Mouse (Mus musculus) forebrain, embryonic 16.5 days (tissue): Measurements from ENCODE around the gene Atn1. TPM values are rescaled to one million over a fixed set of nuclear protein-coding genes. Genes with fewer than 3 reads are reported as not detected.

Experiments
- ATAC-seq: fragments of 200-750 bp; cut with Nextera tagmentation; 2 replicates; pipeline ENCODE4 v1.8.0; 2017; ENCODE audit warnings: mild to moderate bottlenecking, moderate library complexity
- H3K27ac ChIP-seq: fragments of 300-500 bp; sonication (generic); 2 replicates; pipeline ENCODE4 v1.5.1; 2014; ENCODE audit warnings: low read length, control low read depth
- H3K27me3 ChIP-seq: fragments of 300-500 bp; sonication (generic); replicated peaks from 2 replicates; pipeline ENCODE4 v1.6.1; 2014; ENCODE audit warnings: low read length; ENCODE audit not compliant: control insufficient read depth, insufficient read depth
- H3K36me3 ChIP-seq: fragments of 300-500 bp; sonication (generic); 2 replicates; pipeline ENCODE4 v1.6.1; 2014; ENCODE audit not compliant: control insufficient read depth, insufficient read depth
- H3K4me1 ChIP-seq: fragments of 300-500 bp; sonication (generic); replicated peaks from 2 replicates; pipeline ENCODE4 v1.6.1; 2014; ENCODE audit warnings: low read length; ENCODE audit not compliant: control insufficient read depth, insufficient read depth
- H3K4me2 ChIP-seq: fragments of 300-500 bp; sonication (generic); 2 replicates; pipeline ENCODE4 v1.6.1; 2014; ENCODE audit warnings: mild to moderate bottlenecking, low read length, control low read depth
- H3K4me3 ChIP-seq: fragments of 300-500 bp; sonication (generic); replicated peaks from 2 replicates; pipeline ENCODE4 v1.5.1; 2014; ENCODE audit warnings: mild to moderate bottlenecking, low read length, control low read depth
- H3K9ac ChIP-seq: fragments of 300-500 bp; sonication (generic); replicated peaks from 2 replicates; pipeline ENCODE4 v1.6.1; 2014; ENCODE audit warnings: low read depth, low read length, control low read depth
- H3K9me3 ChIP-seq: fragments of 300-500 bp; sonication (generic); 2 replicates; pipeline ENCODE4 v1.6.1; 2016; ENCODE audit warnings: low read length; ENCODE audit not compliant: control insufficient read depth
- WGBS: fragments of 180-500 bp; shearing (Covaris S2); extraction: QIAGEN DNeasy Blood & Tissue Kit; methylation state at CpG from one replicate; pipeline ENCODE4 v1.1.7; 2014; 5-methylcytosine and 5-hydroxymethylcytosine counted together
- microRNA counts: library from miRNA; unstranded; fragments of <30 nt; microRNA quantifications from one replicate; lab custom pipeline; 2016
- microRNA-seq: library from miRNA; unstranded; fragments of <30 nt; microRNA quantifications from one replicate; pipeline ENCODE4, GENCODE M21; 2017
- polyA plus RNA-seq: library from polyadenylated mRNA; unstranded; fragments of >200 nt; fragmentation: Nextera tagmentation; extraction: Ambion mirVana; gene quantifications from 2 replicates; pipeline ENCODE4 v1.2.1, GENCODE M21; 2015

Gene Atn1
- polyA plus RNA-seq, 1 experiment from 2014 or later = 27.0 TPM

DNA sequence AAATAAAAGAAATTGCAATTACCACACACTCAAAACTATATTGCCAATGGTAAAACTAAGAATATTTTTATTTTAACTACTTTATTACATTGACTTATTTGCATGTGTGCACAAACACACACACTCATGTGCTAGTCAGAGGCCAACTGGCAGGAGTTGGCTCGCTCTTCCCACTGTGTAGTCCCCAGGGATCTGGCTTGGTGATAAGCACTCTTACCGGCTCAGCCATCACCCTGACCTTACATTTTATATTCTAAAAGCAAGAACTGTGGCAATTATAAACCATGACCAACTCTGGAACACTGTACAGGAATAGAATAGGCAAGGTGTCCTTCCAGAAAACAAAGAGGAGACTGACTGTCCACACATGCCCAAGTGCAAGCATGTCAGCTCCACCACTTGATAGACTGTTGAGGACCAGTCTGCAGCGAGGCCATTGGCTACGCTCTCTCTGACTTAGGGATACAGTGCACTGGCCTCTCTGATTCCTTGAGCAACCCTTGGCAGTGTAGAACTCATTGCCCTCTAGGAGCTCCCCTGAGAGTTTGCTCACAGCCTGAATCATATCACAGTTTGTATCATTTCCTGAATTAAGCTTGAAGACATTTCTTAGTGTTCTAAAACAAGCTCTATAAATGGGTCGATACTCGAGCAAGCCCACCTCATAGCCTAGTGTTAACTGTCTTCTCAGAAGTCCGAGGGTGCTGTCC lies 59.7 kb downstream of the Atn1 start:
- WGBS = 95% methylated on average over 7 of the region's 7 CpGs
- H3K4me2 ChIP-seq = no peak overlapping the region
- H3K27ac ChIP-seq = no peak overlapping the region
- peaks cover 9% of the 10 kb centered on the region for H3K4me1 ChIP-seq
- peaks cover 2% of the 10 kb centered on the region; the same call in 1 of the 2 replicates for H3K36me3 ChIP-seq
- no peaks in the 10 kb centered on the region for H3K9me3 ChIP-seq
- no peak for ATAC-seq
- H3K27me3 ChIP-seq = no peaks in the 10 kb centered on the region
- H3K4me3 ChIP-seq = no peak overlapping the region
- H3K9ac ChIP-seq = no peak overlapping the region

DNA sequence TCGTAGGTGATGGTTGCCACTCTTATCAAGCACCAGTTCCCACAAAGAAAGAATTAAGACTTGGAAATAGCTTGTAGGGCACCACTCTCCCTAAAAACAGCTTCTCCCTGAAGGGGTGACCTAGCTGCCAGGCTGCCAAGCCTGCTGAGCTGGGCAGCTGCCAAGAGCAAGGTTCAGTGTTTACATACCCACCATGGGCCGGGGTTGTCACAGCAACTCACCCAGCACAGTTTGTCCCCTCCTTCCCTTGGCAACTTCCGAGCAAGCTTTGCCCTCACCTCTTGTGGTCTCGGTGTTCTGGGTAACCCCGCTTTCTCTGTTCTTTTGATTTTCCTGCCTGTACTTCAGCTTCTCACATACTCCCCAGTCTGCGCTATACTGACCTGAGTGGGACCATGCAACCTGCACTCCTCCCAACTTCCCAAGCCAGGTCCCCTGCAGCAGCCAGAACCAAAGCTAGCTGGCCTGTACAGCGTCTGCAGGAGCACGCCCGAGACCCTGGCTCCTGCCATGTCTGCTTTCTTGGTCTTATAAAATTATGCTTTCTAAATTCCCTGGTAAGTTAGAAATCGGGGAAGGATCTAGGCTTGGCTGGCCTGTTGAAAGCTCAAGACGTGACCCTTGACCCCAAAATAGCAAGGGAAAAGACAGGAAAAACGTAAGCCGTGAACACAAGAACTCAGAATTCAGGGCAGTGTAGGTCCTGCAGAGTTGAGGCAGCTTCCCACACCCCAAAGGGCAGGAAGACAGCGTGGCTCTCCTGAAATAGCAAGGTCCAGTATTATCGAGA lies 62.0 kb downstream of the Atn1 start:
- Histone ChIP-seq H3K9ac (no peak overlapping the region; the same call in 1 of the 2 replicates), H3K9me3 (no peaks in the 10 kb centered on the region), H3K36me3 (peaks cover 2% of the 10 kb centered on the region; the same call in 1 of the 2 replicates), H3K4me3 (no peak overlapping the region), H3K27me3 (no peaks in the 10 kb centered on the region), H3K4me2 (no peak overlapping the region), H3K27ac (peak overlapping the region; percentile 52), H3K4me1 (peaks cover 9% of the 10 kb centered on the region)
- 66% methylated on average over 15 of the region's 15 CpGs for WGBS
- ATAC-seq = peak; percentile 88

DNA sequence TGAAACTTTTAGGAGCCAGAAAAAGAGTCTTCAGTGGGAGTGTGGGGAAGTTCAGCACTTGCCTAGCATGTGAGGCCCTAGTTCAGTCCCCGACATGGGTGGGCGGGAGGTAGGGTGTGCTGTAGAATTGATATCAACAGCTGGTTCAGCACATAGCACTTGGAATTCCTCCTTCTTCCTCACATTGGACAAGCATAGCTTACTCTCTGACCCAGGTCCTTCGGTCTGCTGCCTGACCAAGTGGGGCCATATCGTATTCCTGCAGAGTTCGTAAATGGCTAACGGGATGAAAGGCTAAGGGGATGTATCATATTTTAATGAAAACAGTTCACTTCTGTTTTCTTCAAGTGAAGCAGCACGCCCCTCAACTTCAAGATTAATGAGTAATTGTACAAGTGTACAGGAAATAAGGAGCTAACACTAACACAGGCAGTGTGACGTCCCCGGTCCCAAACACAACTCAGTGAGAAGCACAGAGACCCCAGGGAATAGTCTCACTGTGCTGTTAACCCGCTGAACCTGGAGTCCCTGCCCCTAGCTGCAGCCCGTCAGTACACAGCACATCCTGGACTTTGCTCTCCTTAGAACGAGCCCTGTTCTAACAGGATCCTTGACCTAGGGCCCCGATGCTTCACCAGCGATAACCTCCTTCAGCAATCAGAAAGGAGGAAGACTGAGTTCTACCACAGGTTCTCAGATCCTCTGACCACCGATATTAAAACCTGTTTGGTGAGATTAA lies 62.9 kb downstream of the Atn1 start:
- no peaks in the 10 kb centered on the region for H3K9me3 ChIP-seq
- no peak overlapping the region for H3K4me2 ChIP-seq
- no peaks in the 10 kb centered on the region for H3K27me3 ChIP-seq
- H3K27ac ChIP-seq = no peak overlapping the region
- peaks cover 9% of the 10 kb centered on the region for H3K4me1 ChIP-seq
- H3K36me3 ChIP-seq = no peaks in the 10 kb centered on the region
- H3K4me3 ChIP-seq = no peak overlapping the region
- ATAC-seq = no peak
- no peak overlapping the region for H3K9ac ChIP-seq
- WGBS = 83% methylated on average over 15 of the region's 15 CpGs

MicroRNAs encoded within 50 kb of the gene (microRNA counts, 519-probe panel; counts per million panel counts)
- 1,149 counts per million, percentile 9 among the panel's probes with 10 or more counts for microRNA mmu-miR-141 (lab: Ali Mortazavi, UCI)
- microRNA mmu-miR-200c (lab: Ali Mortazavi, UCI) = 2,171 counts per million, percentile 42 among the panel's probes with 10 or more counts

Small RNA genes within 50 kb of the gene (microRNA-seq; reads per million reads assigned to microRNA genes)
- gene Mir141 = 49.3 reads per million, percentile 44 among the genes with 10 or more reads in this experiment
- 248 reads per million, percentile 66 among the genes with 10 or more reads in this experiment for gene Mir200c

Other genes starting within 250 kb of the Atn1 start
- 0.11 and 0.55 TPM in 2 replicates for gene C1ra, start 244.1 kb downstream of the Atn1 start, polyA plus RNA-seq
- gene C1s1, start 214.2 kb downstream of the Atn1 start, polyA plus RNA-seq = 0.29 and 0.47 TPM in 2 replicates
- gene C1rb, start 186.2 kb downstream of the Atn1 start, polyA plus RNA-seq = not detected in 2 replicates
- 0.08 and 0.21 TPM in 2 replicates for gene C1s2, start 120.4 kb downstream of the Atn1 start, polyA plus RNA-seq
- 35.9 and 36.7 TPM in 2 replicates for gene Lpcat3, start 93.5 kb downstream of the Atn1 start, polyA plus RNA-seq
- 142 and 150 TPM in 2 replicates for gene Emg1, start 44.3 kb downstream of the Atn1 start, polyA plus RNA-seq
- gene Phb2, start 44.2 kb downstream of the Atn1 start, polyA plus RNA-seq = 250 and 252 TPM in 2 replicates
- gene Ptpn6, start 17.8 kb downstream of the Atn1 start, polyA plus RNA-seq = 3.3 and 4.5 TPM in 2 replicates
- 614 and 641 TPM in 2 replicates for gene Grcc10, start 15.2 kb downstream of the Atn1 start, polyA plus RNA-seq
- gene Gm45234, start 503 bp downstream of the Atn1 start, polyA plus RNA-seq = not detected in 2 replicates
- gene Eno2, start 13.1 kb upstream of the Atn1 start, polyA plus RNA-seq = 44.9 and 63.3 TPM in 2 replicates
- gene Lrrc23, start 23.2 kb upstream of the Atn1 start, polyA plus RNA-seq = 2.5 and 4.9 TPM in 2 replicates
- gene Spsb2, start 52.1 kb upstream of the Atn1 start, polyA plus RNA-seq = 4.7 and 5.9 TPM in 2 replicates
- gene Tpi1, start 57.8 kb upstream of the Atn1 start, polyA plus RNA-seq = 359 and 360 TPM in 2 replicates
- gene Usp5, start 73.0 kb upstream of the Atn1 start, polyA plus RNA-seq = 203 and 216 TPM in 2 replicates
- gene Cdca3, start 73.0 kb upstream of the Atn1 start, polyA plus RNA-seq = 69.7 and 76.7 TPM in 2 replicates
- 0.42 and 0.75 TPM in 2 replicates for gene Gnb3, start 83.8 kb upstream of the Atn1 start, polyA plus RNA-seq
- gene P3h3, start 101.2 kb upstream of the Atn1 start, polyA plus RNA-seq = 13.0 and 16.8 TPM in 2 replicates
- 21.8 and 28.8 TPM in 2 replicates for gene Gpr162, start 107.5 kb upstream of the Atn1 start, polyA plus RNA-seq
- 0.06 and 0.30 TPM in 2 replicates for gene Cd4, start 131.7 kb upstream of the Atn1 start, polyA plus RNA-seq
- 1.7 and 2.9 TPM in 2 replicates for gene Lag3, start 155.2 kb upstream of the Atn1 start, polyA plus RNA-seq
- 666 and 701 TPM in 2 replicates for gene Ptms, start 163.6 kb upstream of the Atn1 start, polyA plus RNA-seq
- 459 and 463 TPM in 2 replicates for gene Mlf2, start 174.9 kb upstream of the Atn1 start, polyA plus RNA-seq
- gene Cops7a, start 209.0 kb upstream of the Atn1 start, polyA plus RNA-seq = 94.4 and 96.7 TPM in 2 replicates
- gene Pianp, start 240.2 kb upstream of the Atn1 start, polyA plus RNA-seq = 36.6 and 44.7 TPM in 2 replicates